Mouse (Mus musculus) erythroblast, embryonic 14.5 days (primary cell): ENCODE data around the gene Rnf34.

Experiments used
- GATA1 ChIP-seq: IDR thresholded peaks from 2 replicates; pipeline ENCODE4 v1.6.1; 2012; ENCODE audit warnings: low read length, inconsistent platforms, mixed read lengths
- TAL1 ChIP-seq: IDR thresholded peaks from 3 replicates; pipeline ENCODE4 v1.6.1; 2012; ENCODE audit warnings: low read length, inconsistent platforms, mixed read lengths

- TF ChIP-seq GATA1 (no peak), TAL1 (no peak)
Measured at GRCm38 (mm10) chr5:122883237-122883636, 33.4 kb downstream of the Rnf34 start.
